Mouse (Mus musculus) thymus, postnatal 36 days (tissue): ENCODE data around the gene 2210408I21Rik.
"Not testable (repeated sequence)": the region's sequence is repeated elsewhere in the genome, so short reads cannot be mapped to it uniquely, and the experiment has no call there.

ENCODE experiments used
- DNase-seq, 2 experiments: peaks; one replicate each; pipeline ENCODE4 v3.0.0; 2022; ENCODE audit warnings: mixed read lengths in 2 of 2

The 2210408I21Rik gene

GRCm38 (mm10) chr13:77134931-77135620 is at the start of gene 2210408I21Rik, which contains the start of gene Slf1:
Gene 2210408I21Rik, plus strand, starts transcription at chr13:77135540.
Gene Slf1, minus strand, starts transcription at chr13:77135473.
- DNase-seq: peak; percentile 79 to 81

- DNase-seq: not testable (repeated sequence)
Observed at GRCm38 (mm10) chr13:77092876-77093275, 42.5 kb upstream of the 2210408I21Rik start.

- DNase-seq: no peak
Observed at GRCm38 (mm10) chr13:77107734-77108133, 27.6 kb upstream of the 2210408I21Rik start.

GRCm38 (mm10) chr13:77118695-77119094 is 16.6 kb upstream of the 2210408I21Rik start:
- DNase-seq: no peak

- no peak for DNase-seq
Observed at GRCm38 (mm10) chr13:77125159-77125558, 10.2 kb upstream of the 2210408I21Rik start.

- DNase-seq: no peak
Observed at GRCm38 (mm10) chr13:77128240-77128639, 7.1 kb upstream of the 2210408I21Rik start.

- no peak for DNase-seq
Observed at GRCm38 (mm10) chr13:77131132-77131531, 4.2 kb upstream of the 2210408I21Rik start.

GRCm38 (mm10) chr13:77135621-77135981 is 261 bp downstream of the 2210408I21Rik start:
- DNase-seq: no peak

- DNase-seq: no peak
Observed at GRCm38 (mm10) chr13:77140890-77141289, 5.5 kb downstream of the 2210408I21Rik start.

GRCm38 (mm10) chr13:77177931-77178330 is 42.6 kb downstream of the 2210408I21Rik start:
- no peak for DNase-seq

- DNase-seq: no peak
Observed at GRCm38 (mm10) chr13:77190606-77191005, 55.3 kb downstream of the 2210408I21Rik start.

- DNase-seq: no peak
Observed at GRCm38 (mm10) chr13:77192201-77192600, 56.9 kb downstream of the 2210408I21Rik start.

- DNase-seq: no peak
Observed at GRCm38 (mm10) chr13:77208764-77209418, 73.6 kb downstream of the 2210408I21Rik start.

GRCm38 (mm10) chr13:77213196-77213595 is 77.9 kb downstream of the 2210408I21Rik start:
- no peak for DNase-seq

- DNase-seq: no peak
Observed at GRCm38 (mm10) chr13:77215460-77215859, 80.1 kb downstream of the 2210408I21Rik start.

GRCm38 (mm10) chr13:77217672-77218280 is 82.4 kb downstream of the 2210408I21Rik start:
- DNase-seq: no peak

GRCm38 (mm10) chr13:77221072-77221471 is 85.7 kb downstream of the 2210408I21Rik start:
- no peak for DNase-seq

- no peak for DNase-seq
Observed at GRCm38 (mm10) chr13:77256541-77256940, 121.2 kb downstream of the 2210408I21Rik start.

GRCm38 (mm10) chr13:77262715-77263338 is 127.5 kb downstream of the 2210408I21Rik start:
- no peak for DNase-seq

- DNase-seq: no peak
Observed at GRCm38 (mm10) chr13:77263400-77264179, 128.2 kb downstream of the 2210408I21Rik start.

- no peak for DNase-seq
Observed at GRCm38 (mm10) chr13:77264481-77264880, 129.1 kb downstream of the 2210408I21Rik start.

GRCm38 (mm10) chr13:77275172-77275747 is 139.9 kb downstream of the 2210408I21Rik start:
- DNase-seq: no peak
